Mouse (Mus musculus): ENCODE data around the gene Dennd2c. TPM values are rescaled to one million over a fixed set of nuclear protein-coding genes. Genes with fewer than 3 reads are reported as not detected.
A peak's percentile ranks its signal among the peaks of the same experiment; 100 is the strongest.

Dennd2c gene
- total RNA-seq, 2 experiments from 2014 or later, result 52.8 to 63.3 TPM

- ATAC-seq (replicated peaks; ENCODE audit: low FRiP score, poor library complexity, severe bottlenecking), result peak; percentile 70
These were observed 495 bp upstream of the Dennd2c start for GRCm38 (mm10) chr3:103101909-103102308.

DNA sequence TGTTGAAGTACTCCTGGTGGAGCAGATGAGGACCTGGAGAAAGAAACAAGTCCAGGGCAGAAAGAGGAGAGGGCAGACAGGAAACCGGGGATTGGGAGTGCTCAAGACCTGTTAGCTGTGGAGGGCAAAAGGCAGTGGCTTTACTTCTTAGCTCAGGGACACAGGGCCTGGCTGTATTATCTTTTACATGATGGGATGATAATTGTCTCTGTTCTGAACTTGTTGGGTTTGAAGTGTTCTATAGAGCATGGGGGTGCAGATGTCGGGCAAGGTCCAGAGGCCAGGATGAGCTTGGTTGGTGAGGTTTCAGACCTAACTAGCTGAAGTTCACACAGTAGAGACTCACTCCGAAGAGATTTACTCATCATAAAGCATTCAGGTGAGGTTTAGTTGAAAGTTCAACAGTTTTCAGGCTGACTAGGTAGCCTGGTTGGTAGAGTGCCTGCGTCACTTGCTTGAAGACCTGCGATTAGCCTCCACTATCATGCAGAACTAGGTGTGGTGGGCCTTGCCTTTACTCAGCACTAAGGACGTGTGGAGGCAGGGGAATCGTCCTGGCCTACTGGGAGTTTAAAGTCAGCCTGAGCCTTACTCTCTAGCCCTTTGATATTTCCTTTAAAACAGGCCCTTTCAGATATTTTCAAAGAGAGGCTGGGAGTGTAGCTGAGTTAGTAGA is 5.3 kb downstream of the Dennd2c start:
- ATAC-seq (replicated peaks; ENCODE audit: low FRiP score, poor library complexity, severe bottlenecking), result no peak

- no peak for ATAC-seq (replicated peaks; ENCODE audit: low FRiP score, poor library complexity, severe bottlenecking)
These were observed 9.8 kb downstream of the Dennd2c start for GRCm38 (mm10) chr3:103112216-103112615.

DNA sequence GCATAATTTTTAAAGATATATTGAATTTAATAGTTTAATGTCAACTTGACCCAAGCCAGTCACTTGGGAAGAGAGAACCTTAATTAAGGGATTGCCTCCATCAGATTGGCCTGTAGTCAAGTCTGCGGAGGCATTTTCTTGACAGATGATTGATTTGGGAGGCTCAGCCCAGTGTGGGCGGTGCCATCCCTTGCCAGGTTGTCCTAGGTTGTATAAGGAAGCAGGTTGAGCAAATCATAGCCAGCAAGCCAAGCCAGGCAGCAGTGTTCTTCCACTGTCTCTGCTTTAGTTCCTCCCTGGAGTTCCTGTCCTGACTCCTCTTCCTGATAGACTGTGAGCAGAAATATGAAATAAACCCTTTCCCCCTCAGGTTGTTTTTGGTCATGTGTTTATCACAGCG is 21.2 kb downstream of the Dennd2c start:
- no peak for ATAC-seq (replicated peaks; ENCODE audit: low FRiP score, poor library complexity, severe bottlenecking)

DNA sequence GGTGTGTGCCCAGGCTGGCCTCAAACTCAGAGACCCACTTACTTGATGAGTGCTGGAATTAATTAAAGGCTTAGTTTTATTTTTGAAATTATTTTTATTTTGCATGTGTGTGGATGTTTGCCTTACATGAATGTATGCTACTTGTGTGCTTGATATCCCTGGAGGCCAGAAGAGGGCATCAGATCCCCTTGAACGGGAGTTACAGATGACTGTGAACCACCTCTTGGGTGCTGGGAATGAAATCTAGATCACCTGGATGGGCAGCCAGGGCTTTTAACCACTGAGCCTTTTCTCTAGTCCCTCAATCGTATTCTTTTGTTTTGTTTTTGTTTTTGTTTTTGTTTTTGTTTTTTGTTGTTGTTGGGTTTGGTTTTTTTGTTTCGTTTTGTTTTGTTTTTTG is 23.7 kb downstream of the Dennd2c start:
- ATAC-seq (replicated peaks; ENCODE audit: low FRiP score, poor library complexity, severe bottlenecking), result no peak

GRCm38 (mm10) chr3:103127177-103127576 is 24.8 kb downstream of the Dennd2c start:
- no peak for ATAC-seq (replicated peaks; ENCODE audit: low FRiP score, poor library complexity, severe bottlenecking)

- no peak for ATAC-seq (replicated peaks; ENCODE audit: low FRiP score, poor library complexity, severe bottlenecking)
These were observed 25.3 kb downstream of the Dennd2c start for GRCm38 (mm10) chr3:103127721-103128120.

DNA sequence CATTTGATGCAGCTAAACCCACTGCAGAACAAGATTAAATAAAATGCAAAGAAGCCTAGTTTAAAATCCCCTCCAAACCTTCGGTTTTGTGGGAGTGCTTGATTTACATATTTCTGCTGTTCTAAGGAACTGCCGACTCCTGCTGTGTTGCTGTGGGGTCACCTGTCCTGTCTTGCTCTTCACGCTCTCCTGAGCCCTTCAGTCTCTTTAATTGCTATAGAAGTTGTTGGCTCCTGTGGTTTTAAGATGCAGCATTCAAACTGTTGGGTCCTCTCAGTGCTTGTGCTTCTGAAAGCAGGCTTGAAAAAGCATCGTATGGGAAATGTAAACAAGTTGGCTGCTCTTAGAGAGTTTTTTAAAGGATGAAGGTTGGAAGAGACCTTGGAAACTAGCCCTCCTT is 25.8 kb downstream of the Dennd2c start:
- no peak for ATAC-seq (replicated peaks; ENCODE audit: low FRiP score, poor library complexity, severe bottlenecking)

DNA sequence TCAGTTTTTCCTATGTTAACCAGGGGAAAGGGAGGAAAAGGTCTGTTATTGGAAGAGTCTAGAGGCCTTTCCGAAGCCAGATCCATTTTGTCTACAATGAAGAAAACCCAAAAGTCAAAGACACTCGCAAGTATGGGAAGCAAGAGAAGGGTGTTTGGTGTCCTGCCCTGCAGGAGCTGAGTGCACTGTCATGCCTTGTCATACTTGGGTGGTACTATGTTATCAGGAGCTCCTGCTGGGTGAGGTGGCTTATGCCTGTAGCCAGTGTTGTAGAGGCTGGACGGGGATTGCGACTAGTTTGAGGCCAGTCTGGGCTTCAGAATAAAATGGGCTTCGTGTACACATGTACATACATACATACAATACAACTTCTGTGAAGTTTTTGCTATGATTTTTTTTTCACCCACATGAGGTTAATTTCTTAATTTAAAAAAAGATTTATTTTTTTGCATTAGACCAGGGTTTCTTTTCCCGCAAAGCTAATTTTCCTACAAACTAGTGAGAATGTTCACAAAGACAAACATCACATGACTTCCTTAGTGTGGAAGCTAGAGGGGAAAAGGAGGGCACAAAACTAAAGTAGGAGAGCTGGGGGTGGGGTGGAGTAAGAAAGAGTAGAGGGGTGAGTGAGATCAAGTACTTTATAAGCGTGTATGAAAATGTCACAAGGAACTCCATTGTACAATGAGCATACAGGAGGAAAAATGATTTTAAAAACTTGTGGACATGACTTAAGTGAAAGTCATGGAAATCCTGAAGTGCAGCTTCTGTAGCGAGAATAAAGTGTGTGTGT is 27.2 kb downstream of the Dennd2c start:
- peak; percentile 89 for ATAC-seq (replicated peaks; ENCODE audit: low FRiP score, poor library complexity, severe bottlenecking)

DNA sequence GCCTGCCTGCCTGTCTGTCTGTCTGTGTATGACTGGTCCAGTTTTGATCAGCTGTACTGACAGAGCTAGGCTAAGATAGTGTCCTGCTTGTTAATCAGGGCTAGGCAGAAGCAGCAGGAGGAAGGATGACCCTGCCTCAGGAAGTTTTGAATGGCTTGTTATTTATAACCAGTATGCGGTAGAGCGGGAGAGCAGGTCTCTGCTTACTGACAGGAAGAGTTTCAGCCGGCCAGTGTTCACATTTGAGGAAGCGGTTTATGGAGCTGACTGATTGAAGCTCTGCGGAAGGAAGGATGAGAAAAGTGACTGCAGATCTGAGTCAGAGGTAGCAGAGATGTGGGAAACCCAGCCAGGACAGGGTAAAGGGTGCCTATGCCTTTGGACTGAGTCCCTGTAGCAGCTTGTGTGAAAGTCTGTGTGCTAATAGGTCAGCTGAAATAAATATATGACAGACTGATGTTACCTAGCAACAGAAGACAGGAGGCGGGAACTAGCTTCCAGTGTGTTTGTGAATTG is 27.9 kb downstream of the Dennd2c start:
- ATAC-seq (replicated peaks; ENCODE audit: low FRiP score, poor library complexity, severe bottlenecking), result peak; percentile 79

DNA sequence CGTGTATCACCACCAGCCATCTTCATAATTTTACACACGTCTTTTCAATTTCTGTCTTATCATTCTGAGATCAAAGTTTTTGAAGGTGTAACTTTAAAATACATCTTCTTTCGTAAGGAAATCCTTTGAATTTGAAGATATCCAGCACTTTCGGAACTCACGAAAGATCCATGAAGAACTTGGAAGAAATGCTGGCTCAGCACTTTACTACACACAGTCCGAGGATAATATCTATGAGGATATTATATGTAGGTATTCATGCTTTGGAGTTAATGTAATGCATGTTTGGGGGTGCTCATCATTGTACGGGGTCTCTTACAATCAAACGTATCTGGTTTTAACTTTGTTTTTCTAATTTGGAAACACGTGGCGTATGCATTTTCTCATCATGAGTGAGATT is 30.7 kb downstream of the Dennd2c start:
- no peak for ATAC-seq (replicated peaks; ENCODE audit: low FRiP score, poor library complexity, severe bottlenecking)

DNA sequence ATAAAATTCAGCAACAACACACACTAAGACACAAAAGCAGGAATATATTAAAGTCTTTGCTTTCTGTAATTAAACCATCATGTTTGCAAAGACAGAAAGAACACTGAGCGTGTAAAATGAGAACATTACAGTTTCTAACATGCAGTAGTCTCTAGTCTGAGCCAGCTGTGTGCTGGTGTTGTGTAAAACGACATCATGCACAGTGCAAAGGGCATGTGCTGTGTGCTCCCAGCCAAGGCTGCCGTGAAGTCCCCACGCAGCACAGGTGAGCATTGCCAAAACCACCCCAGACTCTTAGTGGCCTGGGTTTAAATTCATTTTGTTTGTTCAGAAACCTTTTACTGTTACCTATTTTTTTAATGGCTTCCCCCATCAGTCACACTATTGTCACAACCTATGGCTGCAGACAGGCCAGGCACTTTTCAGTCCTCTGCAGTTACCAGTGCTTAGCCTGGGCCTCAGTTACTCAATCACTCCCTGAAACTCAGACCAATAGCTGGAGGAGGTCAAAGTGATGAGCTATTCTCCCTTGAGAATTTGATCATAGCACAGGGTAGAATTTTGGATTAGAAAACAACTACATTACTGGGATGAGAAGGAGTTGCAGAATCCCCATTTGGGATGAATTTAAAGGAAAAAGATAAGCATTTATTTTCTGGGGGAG is 34.1 kb downstream of the Dennd2c start:
- ATAC-seq (replicated peaks; ENCODE audit: low FRiP score, poor library complexity, severe bottlenecking), result no peak

DNA sequence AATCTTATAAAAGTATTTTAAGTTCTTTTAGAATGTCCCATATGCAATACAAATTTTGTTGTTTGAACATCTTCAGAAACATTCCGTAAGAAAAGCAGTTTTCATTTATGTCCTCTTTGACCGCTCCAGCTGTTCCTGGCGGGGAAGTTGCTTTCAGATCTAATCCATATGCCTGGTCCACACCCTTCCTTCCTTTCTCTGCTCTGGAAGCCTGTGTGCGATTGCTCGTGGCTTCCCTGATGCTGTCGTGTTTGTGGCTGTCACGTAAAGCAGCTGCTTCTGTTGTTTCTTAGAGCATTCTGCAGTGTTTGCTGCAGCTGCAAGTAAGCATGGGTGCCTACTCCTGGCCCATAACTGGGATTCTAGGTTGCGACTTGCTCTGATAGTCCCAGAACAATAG is 36.6 kb downstream of the Dennd2c start:
- no peak for ATAC-seq (replicated peaks; ENCODE audit: low FRiP score, poor library complexity, severe bottlenecking)

- peak; percentile 81 for ATAC-seq (replicated peaks; ENCODE audit: low FRiP score, poor library complexity, severe bottlenecking)
These were observed 37.9 kb downstream of the Dennd2c start for GRCm38 (mm10) chr3:103140095-103140838.

GRCm38 (mm10) chr3:103141287-103141686 is 38.9 kb downstream of the Dennd2c start:
- ATAC-seq (replicated peaks; ENCODE audit: low FRiP score, poor library complexity, severe bottlenecking), result peak; percentile 95

GRCm38 (mm10) chr3:103142366-103142765 is 40.0 kb downstream of the Dennd2c start:
- no peak for ATAC-seq (replicated peaks; ENCODE audit: low FRiP score, poor library complexity, severe bottlenecking)

- no peak for ATAC-seq (replicated peaks; ENCODE audit: low FRiP score, poor library complexity, severe bottlenecking)
These were observed 42.9 kb downstream of the Dennd2c start for GRCm38 (mm10) chr3:103145336-103145735.

- no peak for ATAC-seq (replicated peaks; ENCODE audit: low FRiP score, poor library complexity, severe bottlenecking)
These were observed 43.4 kb downstream of the Dennd2c start for GRCm38 (mm10) chr3:103145791-103146190.

DNA sequence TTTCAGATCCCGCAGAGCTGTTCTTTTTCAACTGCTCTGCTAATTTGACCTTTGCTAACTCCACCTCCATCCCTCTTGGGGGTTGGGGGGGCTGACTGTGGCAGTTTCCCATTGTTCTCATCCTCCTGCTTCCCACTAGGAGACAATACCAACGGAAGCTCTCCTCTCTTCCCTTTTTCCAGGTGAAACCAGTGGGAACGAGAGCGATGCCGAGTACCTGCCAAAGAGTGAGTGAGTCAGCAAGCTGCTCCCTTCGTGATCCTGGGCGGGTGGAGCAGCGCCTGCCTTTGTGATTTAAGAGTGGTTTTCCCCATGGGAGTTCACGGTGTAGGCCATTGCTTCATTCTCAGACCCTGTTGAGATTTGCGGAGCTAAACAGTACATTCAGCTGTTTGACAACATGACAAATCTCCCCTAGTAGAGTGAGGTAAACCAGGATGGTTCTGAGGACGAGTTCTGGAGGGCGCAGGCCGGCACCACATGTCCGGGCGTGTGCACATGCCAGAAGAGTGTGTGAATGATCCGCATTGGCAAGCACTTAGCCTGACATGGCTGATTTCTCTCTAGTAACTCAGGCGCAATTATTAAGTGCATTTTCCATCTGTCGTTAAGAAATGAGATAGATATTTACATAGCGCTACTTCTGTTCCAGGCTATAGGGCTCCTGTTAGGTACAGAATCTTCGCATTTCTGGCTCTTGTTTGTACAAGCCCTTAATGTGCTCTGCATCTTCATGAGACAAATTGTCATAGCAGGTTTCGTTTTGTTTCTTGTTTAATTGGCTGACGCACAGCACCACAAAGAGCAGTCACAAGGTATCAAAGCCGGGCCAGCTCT is 44.1 kb downstream of the Dennd2c start:
- ATAC-seq (replicated peaks; ENCODE audit: low FRiP score, poor library complexity, severe bottlenecking), result no peak
